Comparison of ENCODE assay signal across 8 mouse cellular contexts in the genomic region with DNA sequence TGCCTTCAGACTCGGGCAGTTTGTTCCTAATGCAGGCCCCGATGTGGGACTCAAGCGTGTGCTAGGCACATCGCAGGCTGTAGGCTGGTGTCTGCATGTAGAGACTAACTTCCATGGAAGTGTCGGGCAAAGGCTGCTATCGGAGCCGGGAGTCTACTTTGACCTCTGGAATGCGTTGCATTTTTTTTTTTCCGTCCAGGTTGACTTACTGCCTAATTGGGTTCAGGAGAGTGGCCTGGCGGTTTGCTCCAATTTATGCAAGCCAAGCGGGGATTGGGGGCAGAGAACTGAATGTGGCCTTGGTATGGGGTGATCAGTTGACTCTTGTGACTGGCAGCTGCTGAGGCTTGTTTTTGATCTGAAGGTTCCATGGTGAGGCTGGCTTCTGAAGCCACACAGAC. TPM values are rescaled to one million over a fixed set of nuclear protein-coding genes. Genes with fewer than 3 reads are reported as not detected.
DNase-seq lines count a peak whose midpoint lies in the region; ATAC-seq and TF ChIP-seq lines count a peak whose summit lies in the region.

No protein-coding gene starts in this region.

- H3K27ac ChIP-seq in cerebellum, adult 2 months (ENCODE audit: insufficient read depth, low read length): peak overlapping the region; percentile 19
- peak overlapping the region; percentile 100 for H3K27ac ChIP-seq in CH12.LX (ENCODE audit: insufficient read depth, low read depth)
- peak overlapping the region; percentile 100 for H3K27ac ChIP-seq in forebrain, embryonic 10.5 days
- H3K27ac ChIP-seq in midbrain, embryonic 11.5 days (ENCODE audit: low read depth, low read length): no peak overlapping the region; the same call in 1 of the 2 replicates

- peaks cover 16% of the 10 kb centered on the region for H3K4me1 ChIP-seq in cerebellum, adult 2 months (ENCODE audit: control insufficient read depth, insufficient read depth, low read length)
- H3K4me1 ChIP-seq in CH12.LX (ENCODE audit: control insufficient read depth in 1 of 2, insufficient read depth in 2 of 2): peaks cover 17 to 32% of the 10 kb centered on the region in 2 experiments
- H3K4me1 ChIP-seq in forebrain, embryonic 10.5 days: peaks cover 70% of the 10 kb centered on the region
- peaks cover 28% of the 10 kb centered on the region for H3K4me1 ChIP-seq in midbrain, embryonic 11.5 days (ENCODE audit: control insufficient read depth, insufficient read depth, low read length)

- H3K27me3 ChIP-seq in cerebellum, adult 2 months (ENCODE audit: control insufficient read depth, insufficient read depth, low read length): no peaks in the 10 kb centered on the region
- no peaks in the 10 kb centered on the region for H3K27me3 ChIP-seq in CH12.LX (replicated peaks)
- no peaks in the 10 kb centered on the region for H3K27me3 ChIP-seq in forebrain, embryonic 10.5 days (ENCODE audit: poor library complexity, severe bottlenecking)
- no peaks in the 10 kb centered on the region for H3K27me3 ChIP-seq in midbrain, embryonic 11.5 days (ENCODE audit: control insufficient read depth, insufficient read depth, low read length)

- in situ Hi-C loops in CH12.LX (cut with MboI; ENCODE audit: low pct_ligation_motif_present, low pct_unique_long_range_greater_than_20kb, low sequenced_read_pairs): no loop called here

- H3K79me2 ChIP-seq in CH12.LX (replicated peaks; ENCODE audit: control insufficient read depth, extremely low read depth, insufficient read depth, poor library complexity, severe bottlenecking): peaks cover 99% of the 10 kb centered on the region

- peak overlapping the region; percentile 78 for H3K4me2 ChIP-seq in CH12.LX (ENCODE audit: insufficient read depth, low read depth, poor library complexity, severe bottlenecking)
- H3K4me2 ChIP-seq in midbrain, embryonic 11.5 days: peak overlapping the region; percentile 98

- H3K36me3 ChIP-seq in CH12.LX (replicated peaks in 1 of 2; ENCODE audit: control insufficient read depth in 1 of 2, insufficient read depth in 1 of 2, low read length in 1 of 2): peaks cover 0 to 30% of the 10 kb centered on the region in 2 experiments
- peaks cover 22% of the 10 kb centered on the region for H3K36me3 ChIP-seq in forebrain, embryonic 10.5 days (replicated peaks)
- H3K36me3 ChIP-seq in midbrain, embryonic 11.5 days (ENCODE audit: control insufficient read depth, insufficient read depth, low read length): no peaks in the 10 kb centered on the region

- dilution Hi-C loops in CH12.LX (cut with MboI; ENCODE audit: extremely low pct_ligation_motif_present, extremely low pct_unique_long_range_greater_than_20kb, low sequenced_read_pairs): no loop called here

- WGBS in cerebellum, adult 2 months: 2% methylated on average over 11 of the region's 11 CpGs
- WGBS in forebrain, embryonic 10.5 days: 5% methylated on average over 11 of the region's 11 CpGs
- 7% methylated on average over 11 of the region's 11 CpGs for WGBS in midbrain, embryonic 11.5 days

- peak overlapping the region; percentile 95 for H3K9ac ChIP-seq in CH12.LX (ENCODE audit: insufficient read depth, low read depth)
- peak overlapping the region; percentile 100 for H3K9ac ChIP-seq in midbrain, embryonic 11.5 days (ENCODE audit: low read length)

- TF ChIP-seq CTCF in cerebellum, adult 2 months (IDR thresholded peaks at IDR 0.05; ENCODE audit: borderline replicate concordance, insufficient read depth, low read depth, low read length): no peak
- no peak for TF ChIP-seq CTCF in CH12.LX (conservative IDR thresholded peaks at IDR 0.05 in 1 of 2, IDR thresholded peaks at IDR 0.05 in 1 of 2; ENCODE audit: low read depth in 2 of 2, low read length in 2 of 2)

- no peak for ATAC-seq in midbrain, embryonic 11.5 days (ENCODE audit: low FRiP score)

- peak in 1 of 2 experiments; percentile 54 for DNase-seq in cerebellum, adult 2 months
- no peak for DNase-seq in cerebellum, adult 11 months
- DNase-seq in CH12.LX (ENCODE audit: extremely low read depth): peak; percentile 15
- no peak for DNase-seq in forebrain, embryonic 10.5 days (ENCODE audit: extremely low spot score, low spot score)
- DNase-seq in kidney, adult 18-20 months: peak; percentile 78
- DNase-seq in midbrain, embryonic 11.5 days (ENCODE audit: low spot score, missing footprints): peak; percentile 87
- no peak for DNase-seq in left cerebral cortex, adult 11 months (ENCODE audit: low spot score)
- DNase-seq in urinary bladder, postnatal 36 days (ENCODE audit: low spot score in 2 of 2): no peak

- H3K4me3 ChIP-seq in cerebellum, adult 2 months (replicated peaks; ENCODE audit: insufficient read depth, low read depth, low read length): peak overlapping the region; percentile 76
- peak overlapping the region; percentile 88 to 100 (median 91) for H3K4me3 ChIP-seq in CH12.LX (replicated peaks in 1 of 3; ENCODE audit: low read depth in 2 of 3, low read length in 2 of 3, poor library complexity in 1 of 3)
- H3K4me3 ChIP-seq in forebrain, embryonic 10.5 days: peak overlapping the region; percentile 96
- H3K4me3 ChIP-seq in midbrain, embryonic 11.5 days (ENCODE audit: low read depth, low read length): peak overlapping the region; percentile 87

- no peak for TF ChIP-seq EP300 in CH12.LX (IDR thresholded peaks at IDR 0.05; ENCODE audit: low read length)

- no peak for TF ChIP-seq RAD21 in CH12.LX (IDR thresholded peaks at IDR 0.05; ENCODE audit: low read depth, low read length)

- no peak for TF ChIP-seq POLR2A in cerebellum, adult 2 months (IDR thresholded peaks at IDR 0.05; ENCODE audit: borderline replicate concordance, insufficient read depth, low read length)
- TF ChIP-seq POLR2A in CH12.LX (IDR thresholded peaks at IDR 0.05; ENCODE audit: low read depth, low read length): no peak

- no peaks in the 10 kb centered on the region for H3K9me3 ChIP-seq in CH12.LX (replicated peaks; ENCODE audit: low read length)
- no peaks in the 10 kb centered on the region for H3K9me3 ChIP-seq in forebrain, embryonic 10.5 days
- no peaks in the 10 kb centered on the region for H3K9me3 ChIP-seq in midbrain, embryonic 11.5 days (ENCODE audit: control insufficient read depth, low read length)

TF ChIP-seq in CH12.LX, 34 proteins besides CTCF, POLR2A, EP300 and RAD21:
- TF ChIP-seq MYC (IDR thresholded peaks at IDR 0.05; ENCODE audit: low read depth, low read length) (no peak), RCOR1 (conservative IDR thresholded peaks at IDR 0.05; ENCODE audit: low read depth, low read length) (no peak), ZNF384 (IDR thresholded peaks at IDR 0.05; ENCODE audit: low read depth, low read length) (0 out of 2 replicates have a peak, but pooled peaks have one; percentile 15), NRF1 (IDR thresholded peaks at IDR 0.05; ENCODE audit: low read depth, low read length) (no peak)
TF ChIP-seq in CH12.LX: peak in this region for 1.

RNA-seq across cellular contexts. Expression of gene Anp32a, which starts 4.0 kb away (rescaled TPM):
- polyA plus RNA-seq in cerebellum, adult 2 months (2012; rRNA removed): 421 and 445 TPM in 2 replicates
- 585 and 608 TPM in 2 replicates for total RNA-seq in CH12.LX (2012; rRNA removed)
- total RNA-seq in CH12.LX (2014; rRNA removed): 809 and 869 TPM in 2 replicates
- polyA plus RNA-seq in CH12.LX (2012; ENCODE audit: insufficient read length, low read depth): 1,207 and 1,391 TPM in 2 replicates
- polyA plus RNA-seq in forebrain, embryonic 10.5 days (2016; fragmentation: Nextera tagmentation; extraction: Ambion mirVana): 224 and 281 TPM in 2 replicates
- polyA plus RNA-seq in midbrain, embryonic 11.5 days (2014; fragmentation: Nextera tagmentation; extraction: Ambion mirVana): 194 and 220 TPM in 2 replicates

Comparison
In these comparisons a context has a peak if more than half of its experiments do, and no peak if none do; other contexts are left out.
1. DNase-seq: peak in CH12.LX (single experiment), kidney, adult 18-20 months (single experiment) and midbrain, embryonic 11.5 days (single experiment); none in cerebellum, adult 11 months (single experiment), forebrain, embryonic 10.5 days (single experiment), left cerebral cortex, adult 11 months (single experiment) and urinary bladder, postnatal 36 days (0 of 2).
2. Peak in every context shown above with its lines, with median percentiles within 50 percentile points of each other: H3K4me3 ChIP-seq.